Mouse (Mus musculus) liver, embryonic 11.5 days (tissue): ENCODE data around the gene Nlrp9c. TPM values are rescaled to one million over a fixed set of nuclear protein-coding genes. Genes with fewer than 3 reads are reported as not detected.
"Not testable (repeated sequence)": the region's sequence is repeated elsewhere in the genome, so short reads cannot be mapped to it uniquely, and the experiment has no call there.

Source experiments
- ATAC-seq: fragments of 200-750 bp; cut with Nextera tagmentation; replicated peaks from 2 replicates; pipeline ENCODE4 v1.8.0; 2017; ENCODE audit warnings: moderate number of reproducible peaks, mild to moderate bottlenecking, moderate TSS enrichment, moderate library complexity; ENCODE audit not compliant: low FRiP score
- DNase-seq: peaks from one replicate; pipeline ENCODE4 v3.0.0-alpha.2; 2017; ENCODE audit warnings: low spot score
- H3K27ac ChIP-seq: fragments of 300-500 bp; sonication (generic); 2 replicates; pipeline ENCODE4 v1.5.1; 2014; ENCODE audit warnings: mild to moderate bottlenecking, low read depth, low read length, control low read depth
- H3K27me3 ChIP-seq: fragments of 300-500 bp; sonication (generic); replicated peaks from 2 replicates; pipeline ENCODE4 v1.6.1; 2014; ENCODE audit warnings: low read length, mixed read lengths; ENCODE audit not compliant: control insufficient read depth, insufficient read depth
- H3K36me3 ChIP-seq: fragments of 300-500 bp; sonication (generic); 2 replicates; pipeline ENCODE4 v1.6.1; 2014; ENCODE audit warnings: mild to moderate bottlenecking, low read length, moderate library complexity, mixed read lengths; ENCODE audit not compliant: control insufficient read depth, insufficient read depth
- H3K4me1 ChIP-seq: fragments of 300-500 bp; sonication (generic); replicated peaks from 2 replicates; pipeline ENCODE4 v1.6.1; 2014; ENCODE audit warnings: low read length, mixed read lengths; ENCODE audit not compliant: control insufficient read depth, insufficient read depth
- H3K4me2 ChIP-seq: fragments of 300-500 bp; sonication (generic); 2 replicates; pipeline ENCODE4 v1.6.1; 2014; ENCODE audit warnings: mild to moderate bottlenecking, control low read depth, moderate library complexity
- H3K4me3 ChIP-seq: fragments of 300-500 bp; sonication (generic); 2 replicates; pipeline ENCODE4 v1.5.1; 2014; ENCODE audit warnings: low read depth, low read length, control low read depth
- H3K9ac ChIP-seq: fragments of 300-500 bp; sonication (generic); 2 replicates; pipeline ENCODE4 v1.6.1; 2014; ENCODE audit warnings: low read depth, low read length, control low read depth
- H3K9me3 ChIP-seq: fragments of 300-500 bp; sonication (generic); 2 replicates; pipeline ENCODE4 v1.6.1; 2016; ENCODE audit warnings: low read length, inconsistent platforms, mixed read lengths; ENCODE audit not compliant: control insufficient read depth
- WGBS: fragments of 180-500 bp; shearing (Covaris S2); extraction: QIAGEN DNeasy Blood & Tissue Kit; methylation state at CpG from one replicate; pipeline ENCODE4 v1.1.7; 2014; 5-methylcytosine and 5-hydroxymethylcytosine counted together
- polyA plus RNA-seq: library from polyadenylated mRNA; unstranded; fragments of >200 nt; fragmentation: Nextera tagmentation; extraction: Ambion mirVana; gene quantifications from 2 replicates; pipeline ENCODE4 v1.2.1, GENCODE M21; 2014

Nlrp9c gene
- polyA plus RNA-seq, 1 experiment from 2014 or later = not detected

DNA sequence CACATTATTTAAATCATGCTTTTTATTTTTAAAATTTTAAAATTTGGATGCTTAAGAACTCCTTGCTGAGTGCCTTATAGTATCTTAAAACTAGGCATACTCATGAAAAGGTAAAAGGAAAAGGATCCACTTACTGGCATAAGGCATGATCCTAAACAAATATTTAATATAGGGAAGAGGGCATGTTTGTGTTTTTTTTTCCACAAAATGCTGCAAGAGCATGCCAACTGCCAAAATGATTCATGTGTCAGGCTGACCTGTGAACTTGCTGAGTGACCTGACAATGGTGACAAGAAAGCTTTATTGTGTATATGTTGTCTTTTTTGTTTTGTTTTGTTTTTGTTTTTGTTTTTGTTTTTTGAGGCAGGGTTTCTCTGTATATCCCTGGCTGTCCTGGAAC lies 53.3 kb downstream of the Nlrp9c start:
- not testable (repeated sequence) for H3K4me3 ChIP-seq, DNase-seq, H3K9ac ChIP-seq, ATAC-seq, H3K4me1 ChIP-seq, H3K36me3 ChIP-seq, H3K27ac ChIP-seq, H3K9me3 ChIP-seq, H3K4me2 ChIP-seq, H3K27me3 ChIP-seq

DNA sequence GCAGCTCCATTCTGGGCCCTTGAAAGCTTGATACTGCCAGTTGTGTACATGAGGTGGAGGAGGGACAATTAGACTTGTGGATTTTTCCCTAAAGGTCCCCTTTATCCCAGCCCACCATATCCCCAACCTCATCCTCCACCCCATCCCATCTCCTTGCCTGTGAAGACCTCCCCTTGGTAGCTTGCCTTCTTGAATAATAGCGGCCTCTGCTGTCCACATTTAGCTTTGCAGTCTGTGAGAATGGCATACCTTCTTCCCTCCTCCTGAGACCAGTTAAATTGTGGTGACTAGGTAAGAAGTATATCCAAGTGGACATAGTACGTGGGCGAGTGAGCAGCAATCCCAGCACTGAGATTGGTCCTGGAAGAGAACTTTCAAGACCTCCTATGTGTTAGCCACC lies 83.1 kb downstream of the Nlrp9c start:
- H3K9me3 ChIP-seq, H3K9ac ChIP-seq, ATAC-seq, H3K27ac ChIP-seq, DNase-seq, H3K36me3 ChIP-seq, H3K4me1 ChIP-seq, H3K4me3 ChIP-seq, H3K27me3 ChIP-seq, H3K4me2 ChIP-seq: not testable (repeated sequence)
- WGBS = 54% methylated on average over 3 of the region's 3 CpGs

DNA sequence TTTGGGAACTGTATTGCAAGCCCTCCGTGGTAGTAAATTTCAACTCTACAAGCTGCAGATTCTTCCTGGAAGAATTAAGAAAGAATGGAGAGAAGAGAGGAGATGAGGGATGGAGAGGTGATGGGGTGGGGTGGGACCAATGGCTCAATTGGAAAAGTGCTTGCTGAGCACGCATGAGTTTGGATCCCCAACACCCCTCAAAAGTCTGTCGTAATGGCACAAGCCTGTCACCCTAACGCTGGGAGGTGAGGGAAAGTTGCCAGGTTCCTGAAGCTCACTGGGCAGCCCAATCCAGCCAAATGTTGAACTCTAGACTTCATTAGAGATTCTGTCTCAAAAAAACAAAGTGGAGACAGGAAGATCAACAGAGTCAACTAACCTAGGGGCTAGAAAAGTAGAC lies 87.7 kb downstream of the Nlrp9c start:
- H3K9ac ChIP-seq, ATAC-seq, H3K4me3 ChIP-seq, H3K9me3 ChIP-seq, H3K27me3 ChIP-seq, H3K36me3 ChIP-seq, H3K4me2 ChIP-seq, H3K4me1 ChIP-seq, H3K27ac ChIP-seq, DNase-seq: not testable (repeated sequence)
- 68% methylated on average over 4 of the region's 4 CpGs for WGBS

DNA sequence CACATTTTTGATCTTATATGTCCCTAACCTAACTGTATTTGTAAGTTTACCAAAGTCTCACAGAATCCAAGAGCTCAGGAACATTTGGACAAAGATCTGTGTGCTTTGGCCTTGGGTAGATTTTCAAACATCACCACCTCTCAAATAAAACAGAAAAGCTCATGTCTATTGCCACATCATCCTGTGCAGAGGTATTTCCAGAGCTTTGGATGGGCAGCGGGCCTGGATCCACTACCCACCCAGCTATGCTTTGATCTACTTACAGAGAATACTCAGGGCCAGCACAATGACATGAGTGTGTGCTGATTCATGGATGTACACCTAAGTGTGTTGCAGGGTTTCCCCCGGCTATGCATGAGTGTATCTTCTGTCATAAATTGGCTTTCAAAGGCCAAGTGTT lies 88.3 kb downstream of the Nlrp9c start:
- not testable (repeated sequence) for H3K27ac ChIP-seq, H3K4me3 ChIP-seq, H3K36me3 ChIP-seq, DNase-seq, ATAC-seq, H3K9me3 ChIP-seq, H3K4me1 ChIP-seq, H3K4me2 ChIP-seq, H3K9ac ChIP-seq, H3K27me3 ChIP-seq
- WGBS = 81% methylated on average over 2 of the region's 2 CpGs

DNA sequence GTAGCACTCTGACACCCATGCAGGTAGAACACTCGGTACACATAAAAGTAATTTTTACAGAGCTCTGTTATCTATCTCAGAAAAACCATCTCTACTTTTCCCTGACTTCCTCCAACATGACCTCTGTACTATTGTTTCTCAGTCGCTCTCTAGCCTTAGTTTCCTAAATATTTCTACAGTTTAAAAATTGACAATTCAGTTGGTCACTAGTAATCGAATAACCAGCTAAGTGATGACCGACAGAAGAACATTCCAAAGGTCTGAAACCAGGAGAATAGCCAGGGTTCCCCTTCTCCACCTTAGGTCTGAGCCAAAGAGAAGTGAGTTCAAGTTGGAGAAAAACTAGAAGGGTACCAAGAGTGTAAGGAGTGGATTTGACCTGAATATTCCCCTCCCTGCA lies 91.7 kb downstream of the Nlrp9c start:
- H3K36me3 ChIP-seq, DNase-seq, H3K4me2 ChIP-seq, H3K9me3 ChIP-seq, H3K27me3 ChIP-seq, H3K27ac ChIP-seq, ATAC-seq, H3K9ac ChIP-seq, H3K4me1 ChIP-seq, H3K4me3 ChIP-seq: not testable (repeated sequence)
- 85% methylated on average over 4 of the region's 4 CpGs for WGBS

DNA sequence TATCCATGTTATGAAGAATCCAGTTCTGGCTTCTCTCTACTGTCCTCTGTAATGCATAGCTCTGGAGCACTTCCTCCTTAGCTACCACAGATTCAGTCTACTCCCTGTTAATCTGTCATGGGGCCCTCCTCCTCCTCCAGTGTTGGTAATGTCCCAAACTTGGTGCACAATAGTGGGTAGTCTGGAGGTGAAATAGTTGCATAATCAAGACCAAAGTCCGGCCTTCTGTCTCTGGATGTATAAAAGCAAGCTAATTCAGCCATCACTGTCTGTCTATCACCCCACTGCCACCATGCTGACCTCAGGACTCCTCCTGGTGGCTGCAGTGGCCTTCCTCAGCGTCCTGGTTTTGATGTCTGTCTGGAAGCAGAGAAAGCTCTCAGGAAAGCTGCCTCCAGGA lies 96.6 kb downstream of the Nlrp9c start, which contains the start of gene Cyp2a4:
TSS of gene Cyp2a4 (plus strand) at position 244 of the 400 bp plus-strand sequence.
- H3K27ac ChIP-seq, H3K9ac ChIP-seq: not testable (repeated sequence)

DNA sequence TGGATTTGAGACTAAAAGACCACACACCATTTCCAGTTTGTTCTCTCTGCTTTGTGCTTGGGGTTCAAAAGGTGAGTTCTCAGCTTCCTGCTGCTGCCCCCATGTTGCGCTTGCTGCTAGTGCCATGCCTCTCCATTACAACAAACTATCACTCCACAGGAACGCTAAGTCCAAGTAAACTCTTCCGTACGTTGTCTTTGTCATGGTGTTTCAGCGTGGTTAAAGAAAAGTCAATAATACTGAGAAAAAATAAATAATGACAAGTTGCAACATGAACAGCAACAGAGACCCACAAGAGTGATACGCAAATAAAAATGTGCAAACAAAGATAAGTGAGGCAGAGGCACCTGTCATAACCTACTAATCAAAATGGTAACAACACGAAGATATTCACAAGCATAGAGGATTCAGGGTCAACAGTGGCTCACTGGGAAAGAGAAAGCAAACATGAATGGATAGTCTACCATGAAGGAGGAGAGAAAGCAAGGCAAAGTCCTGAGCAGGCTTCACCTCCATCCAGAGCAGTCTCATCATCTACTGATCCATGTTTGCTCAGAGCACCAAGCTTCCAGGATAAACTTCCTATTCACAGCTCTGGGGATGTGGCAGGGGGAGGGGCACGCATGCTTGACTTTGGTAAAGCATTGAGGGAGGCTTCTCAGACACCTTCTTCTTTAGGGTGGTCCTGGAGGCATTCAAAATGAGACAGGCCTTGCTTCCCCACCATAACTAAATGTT lies 99.9 kb downstream of the Nlrp9c start:
- not testable (repeated sequence) for H3K9me3 ChIP-seq, H3K4me3 ChIP-seq, H3K4me1 ChIP-seq, H3K9ac ChIP-seq, H3K4me2 ChIP-seq, H3K27ac ChIP-seq, DNase-seq, H3K36me3 ChIP-seq, ATAC-seq, H3K27me3 ChIP-seq
- WGBS = 77% methylated on average over 8 of the region's 8 CpGs

More for the DNA sequence above, 96.6 kb downstream of the Nlrp9c start, which contains the start of gene Cyp2a4:
- not testable (repeated sequence) for ATAC-seq, H3K9me3 ChIP-seq, H3K36me3 ChIP-seq, H3K27me3 ChIP-seq, H3K4me3 ChIP-seq, H3K4me1 ChIP-seq, H3K4me2 ChIP-seq, DNase-seq
- 43% methylated on average over 2 of the region's 2 CpGs for WGBS

Other genes starting within 250 kb of the Nlrp9c start
- gene Cyp2b9, start 230.3 kb downstream of the Nlrp9c start, polyA plus RNA-seq = not detected in 2 replicates
- not detected in 2 replicates for gene Vmn1r184, start 143.4 kb downstream of the Nlrp9c start, polyA plus RNA-seq
- gene Cyp2a4, start 96.5 kb downstream of the Nlrp9c start, polyA plus RNA-seq = not detected in 2 replicates
- not detected in 2 replicates for gene Nlrp4a, start 31.4 kb upstream of the Nlrp9c start, polyA plus RNA-seq
- gene Nlrp9a, start 131.3 kb upstream of the Nlrp9c start, polyA plus RNA-seq = not detected in 2 replicates
- gene Vmn1r185, start 214.8 kb upstream of the Nlrp9c start, polyA plus RNA-seq = not detected in 2 replicates